Mouse (Mus musculus): ENCODE measurements at regions not wholly inside any gene's neighbourhood (a gene's known extent, or its start where the extent isn't known, plus 50 kb on each side); places are given as distances from the start of the nearest gene placed in this dataset.

- Histone ChIP-seq H3K27ac (ENCODE audit: low read depth, low read length) (no peak overlapping the region), H3K36me3 (ENCODE audit: insufficient read depth, low read length) (no peaks in the 10 kb centered on the region), H3K4me2 (ENCODE audit: low read depth, low read length, poor library complexity, severe bottlenecking) (no peak overlapping the region), H3K4me3 (ENCODE audit: low read depth, low read length) (no peak overlapping the region), H3K9me3 (ENCODE audit: low read length) (no peaks in the 10 kb centered on the region), H3K9ac (replicated peaks; ENCODE audit: low read length, poor library complexity, severe bottlenecking) (no peak overlapping the region), H3K27me3 (ENCODE audit: insufficient read depth, low read length) (no peaks in the 10 kb centered on the region; the same call in 1 of the 2 replicates), H3K4me1 (ENCODE audit: insufficient read depth, low read length) (no peaks in the 10 kb centered on the region)
- TF ChIP-seq CTCF (IDR thresholded peaks at IDR 0.05): no peak
- ATAC-seq (ENCODE audit: low FRiP score) (no peak), DNase-seq (ENCODE audit: low spot score) (no peak)
- WGBS: 84% methylated on average over 2 of the region's 2 CpGs
Observed at GRCm38 (mm10) chr12:29134326-29134725, 382.7 kb downstream of the Eipr1 start.

GRCm38 (mm10) chr12:29136850-29137268, 385.3 kb downstream of the Eipr1 start:
- Histone ChIP-seq H3K4me3 (ENCODE audit: low read depth, low read length) (no peak overlapping the region), H3K9me3 (ENCODE audit: low read length) (no peaks in the 10 kb centered on the region), H3K4me1 (ENCODE audit: insufficient read depth, low read length) (peaks cover 11% of the 10 kb centered on the region), H3K27ac (ENCODE audit: low read depth, low read length) (peak overlapping the region; percentile 51; the same call in 1 of the 2 replicates), H3K9ac (replicated peaks; ENCODE audit: low read length, poor library complexity, severe bottlenecking) (0 out of 2 replicates have a peak overlapping the region, but pooled peaks have one; percentile 4), H3K4me2 (ENCODE audit: low read depth, low read length, poor library complexity, severe bottlenecking) (no peak overlapping the region), H3K36me3 (ENCODE audit: insufficient read depth, low read length) (no peaks in the 10 kb centered on the region), H3K27me3 (ENCODE audit: insufficient read depth, low read length) (no peaks in the 10 kb centered on the region)
- 40% methylated on average over 5 of the region's 5 CpGs for WGBS
- TF ChIP-seq CTCF (IDR thresholded peaks at IDR 0.05): no peak
- DNase-seq (ENCODE audit: low spot score) (peak; percentile 94), ATAC-seq (ENCODE audit: low FRiP score) (peak; percentile 68)

- Histone ChIP-seq H3K36me3 (ENCODE audit: insufficient read depth, low read length) (no peaks in the 10 kb centered on the region), H3K4me3 (ENCODE audit: low read depth, low read length) (no peak overlapping the region), H3K4me2 (ENCODE audit: low read depth, low read length, poor library complexity, severe bottlenecking) (no peak overlapping the region), H3K4me1 (ENCODE audit: insufficient read depth, low read length) (peaks cover 11% of the 10 kb centered on the region), H3K9ac (replicated peaks; ENCODE audit: low read length, poor library complexity, severe bottlenecking) (no peak overlapping the region), H3K27me3 (ENCODE audit: insufficient read depth, low read length) (no peaks in the 10 kb centered on the region), H3K27ac (ENCODE audit: low read depth, low read length) (peak overlapping the region; percentile 51), H3K9me3 (ENCODE audit: low read length) (no peaks in the 10 kb centered on the region)
- 56% methylated on average over 8 of the region's 8 CpGs for WGBS
- TF ChIP-seq CTCF (IDR thresholded peaks at IDR 0.05): no peak
- DNase-seq (ENCODE audit: low spot score) (peak; percentile 68), ATAC-seq (ENCODE audit: low FRiP score) (peak; percentile 60; the same call in 1 of the 2 replicates)
Observed at GRCm38 (mm10) chr12:29137455-29137854, 385.9 kb downstream of the Eipr1 start.

- DNase-seq (ENCODE audit: low spot score) (no peak), ATAC-seq (ENCODE audit: low FRiP score) (no peak)
- TF ChIP-seq CTCF (IDR thresholded peaks at IDR 0.05): no peak
- Histone ChIP-seq H3K9ac (replicated peaks; ENCODE audit: low read length, poor library complexity, severe bottlenecking) (no peak overlapping the region), H3K27me3 (ENCODE audit: insufficient read depth, low read length) (no peaks in the 10 kb centered on the region), H3K4me1 (ENCODE audit: insufficient read depth, low read length) (peaks cover 19% of the 10 kb centered on the region), H3K36me3 (ENCODE audit: insufficient read depth, low read length) (no peaks in the 10 kb centered on the region), H3K27ac (ENCODE audit: low read depth, low read length) (peak overlapping the region; percentile 73), H3K4me2 (ENCODE audit: low read depth, low read length, poor library complexity, severe bottlenecking) (no peak overlapping the region), H3K9me3 (ENCODE audit: low read length) (no peaks in the 10 kb centered on the region), H3K4me3 (ENCODE audit: low read depth, low read length) (no peak overlapping the region)
- 31% methylated on average over 3 of the region's 3 CpGs for WGBS
Observed at GRCm38 (mm10) chr12:29140576-29140975, 387.6 kb upstream of the Myt1l start.

- Histone ChIP-seq H3K27ac (ENCODE audit: low read depth, low read length) (peak overlapping the region; percentile 73), H3K27me3 (ENCODE audit: insufficient read depth, low read length) (no peaks in the 10 kb centered on the region), H3K9me3 (ENCODE audit: low read length) (no peaks in the 10 kb centered on the region), H3K4me2 (ENCODE audit: low read depth, low read length, poor library complexity, severe bottlenecking) (no peak overlapping the region), H3K4me1 (ENCODE audit: insufficient read depth, low read length) (peaks cover 19% of the 10 kb centered on the region), H3K9ac (replicated peaks; ENCODE audit: low read length, poor library complexity, severe bottlenecking) (peak overlapping the region; percentile 19; the same call in 1 of the 2 replicates), H3K36me3 (ENCODE audit: insufficient read depth, low read length) (no peaks in the 10 kb centered on the region), H3K4me3 (ENCODE audit: low read depth, low read length) (no peak overlapping the region)
- ATAC-seq (ENCODE audit: low FRiP score) (peak; percentile 74), DNase-seq (ENCODE audit: low spot score) (peak; percentile 92)
- no peak for TF ChIP-seq CTCF (IDR thresholded peaks at IDR 0.05)
- WGBS: 19% methylated on average over 13 of the region's 13 CpGs
Observed at GRCm38 (mm10) chr12:29141132-29141531, 387.1 kb upstream of the Myt1l start.

- H3K4me2 ChIP-seq (ENCODE audit: low read depth, low read length, poor library complexity, severe bottlenecking): no peak overlapping the region
- DNase-seq (ENCODE audit: low spot score): peak; percentile 31
- H3K9ac ChIP-seq (replicated peaks; ENCODE audit: low read length, poor library complexity, severe bottlenecking): no peak overlapping the region
Observed at GRCm38 (mm10) chr12:29141855-29142254, 386.3 kb upstream of the Myt1l start.

More at GRCm38 (mm10) chr12:29141855-29142254, 386.3 kb upstream of the Myt1l start:
- ATAC-seq (ENCODE audit: low FRiP score): no peak
- no peaks in the 10 kb centered on the region for H3K9me3 ChIP-seq (ENCODE audit: low read length)
- H3K4me3 ChIP-seq (ENCODE audit: low read depth, low read length): no peak overlapping the region
- 59% methylated on average over 8 of the region's 8 CpGs for WGBS
- no peaks in the 10 kb centered on the region for H3K27me3 ChIP-seq (ENCODE audit: insufficient read depth, low read length)
- TF ChIP-seq CTCF (IDR thresholded peaks at IDR 0.05): no peak
- peak overlapping the region; percentile 73 for H3K27ac ChIP-seq (ENCODE audit: low read depth, low read length)
- no peaks in the 10 kb centered on the region for H3K36me3 ChIP-seq (ENCODE audit: insufficient read depth, low read length)
- H3K4me1 ChIP-seq (ENCODE audit: insufficient read depth, low read length): peaks cover 19% of the 10 kb centered on the region

All from midbrain, postnatal 0 days (tissue).